Mouse (Mus musculus) megakaryocyte, embryonic 14.5 days (primary cell): ENCODE measurements around the gene Nfkbia.

Experiments used
- FLI1 ChIP-seq: IDR thresholded peaks from 2 replicates; pipeline ENCODE4 v1.6.1; 2012; ENCODE audit warnings: low read length, inconsistent platforms, mixed read lengths
- GATA1 ChIP-seq: IDR thresholded peaks from 3 replicates; pipeline ENCODE4 v1.6.1; 2012; ENCODE audit warnings: mixed read lengths, low read length, inconsistent platforms, borderline replicate concordance

DNA sequence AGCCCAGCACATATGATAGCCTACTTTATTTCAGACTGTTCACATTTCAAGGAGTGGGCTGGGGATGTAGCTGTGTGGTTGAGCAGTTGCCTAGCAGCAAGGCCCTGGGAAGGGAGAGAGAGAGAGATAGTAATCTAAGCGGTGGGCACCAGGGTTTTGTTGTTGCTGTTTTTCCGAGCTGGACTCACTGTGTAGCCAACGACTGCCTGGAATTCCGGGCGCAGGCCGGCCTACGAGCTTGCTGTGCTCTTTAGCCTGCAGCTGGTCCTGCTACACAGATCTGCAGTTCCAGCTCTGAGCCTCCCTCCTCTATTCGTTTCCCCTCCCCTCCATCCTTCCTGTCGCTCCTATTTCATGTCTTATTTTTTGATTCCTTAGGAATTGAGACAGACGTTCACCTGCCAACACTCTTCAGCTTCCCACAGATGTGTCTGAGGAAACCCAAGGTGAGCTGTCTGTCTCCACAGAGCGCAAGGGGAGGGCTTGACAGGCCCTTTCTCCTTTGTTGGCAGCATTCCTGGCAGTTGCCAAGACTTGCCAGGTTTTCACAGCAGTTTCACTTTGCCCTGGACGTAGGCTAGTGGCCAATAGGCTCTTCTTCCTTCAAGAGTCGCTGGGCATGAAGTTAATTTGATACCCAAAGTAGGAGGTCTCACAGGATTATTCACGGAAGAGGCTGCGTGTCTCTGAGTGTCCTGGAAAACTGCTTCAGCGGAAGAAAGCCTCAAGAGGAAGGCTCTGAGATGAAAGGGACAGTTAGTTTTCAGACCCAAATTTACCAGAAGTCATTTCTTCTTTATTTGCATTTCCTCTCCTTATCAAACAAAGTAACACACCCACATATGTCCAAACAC lies 28.2 kb downstream of the Nfkbia start:
- TF ChIP-seq GATA1 (no peak), FLI1 (no peak)
